Mouse (Mus musculus): Measurements from ENCODE around the gene Rbm8a. TPM values are rescaled to one million over a fixed set of nuclear protein-coding genes. Genes with fewer than 3 reads are reported as not detected.
A peak's percentile ranks its signal among the peaks of the same experiment; 100 is the strongest.

Gene Rbm8a
- polyA plus RNA-seq (2016; fragmentation: Nextera tagmentation; extraction: Ambion mirVana) = 92.6 and 104 TPM in 2 replicates

DNA sequence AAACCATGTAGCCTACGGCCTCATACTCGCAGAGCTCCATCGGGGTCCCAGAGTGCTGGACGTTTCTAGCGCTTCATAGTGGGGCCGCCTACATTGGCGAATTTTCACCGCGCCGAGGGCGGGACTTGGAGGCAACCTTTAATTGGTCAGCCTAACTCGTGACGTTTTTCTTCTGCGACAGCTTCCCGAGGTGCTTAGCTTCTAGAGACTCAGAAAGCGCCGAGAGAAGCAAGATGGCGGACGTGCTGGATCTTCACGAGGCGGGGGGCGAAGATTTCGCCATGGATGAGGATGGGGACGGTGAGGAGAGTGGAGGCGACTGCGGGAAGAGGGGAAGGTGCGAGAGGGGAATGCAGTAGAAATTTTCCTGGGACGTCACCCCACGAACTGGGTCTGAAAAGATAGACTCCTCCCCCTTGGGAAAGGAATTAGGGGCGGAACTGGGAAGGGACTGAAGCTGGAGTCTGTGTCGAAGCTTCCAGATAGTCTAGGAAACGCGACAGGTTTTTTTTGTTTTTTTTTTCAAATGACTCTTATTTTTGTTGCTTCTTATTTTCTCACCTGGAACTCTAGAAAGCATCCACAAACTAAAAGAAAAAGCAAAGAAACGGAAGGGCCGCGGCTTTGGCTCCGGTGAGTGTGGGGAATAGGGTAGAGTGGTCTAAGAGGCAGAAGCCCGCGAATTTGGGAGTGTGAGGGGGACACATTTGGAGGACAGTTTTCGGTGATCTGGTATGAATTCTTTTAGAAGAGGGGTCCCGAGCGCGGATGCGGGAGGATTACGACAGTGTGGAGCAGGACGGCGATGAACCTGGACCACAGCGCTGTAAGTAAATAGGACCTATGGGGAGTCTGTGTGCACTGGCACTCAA is at the start of gene Rbm8a:
Rbm8a (plus strand) TSS at position 205 of the 872 bp plus-strand sequence.
- Histone ChIP-seq H3K4me3 (peak within 1 kb of the TSS; percentile 84), H3K27me3 (replicated peaks) (no peaks in the 10 kb centered on the region), H3K9me3 (replicated peaks) (no peaks in the 10 kb centered on the region), H3K27ac (peak within 1 kb of the TSS; percentile 71), H3K36me3 (peaks cover 33% of the 10 kb centered on the region), H3K4me2 (peak within 1 kb of the TSS; percentile 71), H3K9ac (peak within 1 kb of the TSS; percentile 86), H3K4me1 (peaks cover 38% of the 10 kb centered on the region)
- under 1% methylated on average over 48 of the region's 48 CpGs for WGBS (ENCODE audit: insufficient replicate concordance)
- peak; percentile 94 for ATAC-seq

DNA sequence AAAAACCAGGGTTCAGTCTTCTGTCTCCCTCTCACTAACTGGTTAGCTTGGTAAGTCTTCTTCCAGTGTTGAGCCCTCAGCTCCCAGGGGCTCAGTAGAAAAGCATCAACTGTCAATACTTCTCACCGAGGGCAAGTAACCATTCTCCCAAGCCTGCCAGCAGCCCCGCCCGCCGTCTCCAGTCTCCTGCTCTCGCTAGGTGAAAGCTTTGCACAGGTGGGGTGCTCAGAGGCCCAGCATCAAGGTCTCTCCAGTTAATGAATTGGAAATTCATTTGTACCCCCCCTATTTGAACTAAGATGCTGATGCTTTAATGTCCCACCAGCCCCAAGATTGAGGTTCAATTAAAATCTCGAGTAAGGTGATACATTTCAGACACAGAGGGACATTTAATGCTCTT is 48.6 kb upstream of the Rbm8a start:
- Histone ChIP-seq H3K4me2 (no peak overlapping the region), H3K9me3 (replicated peaks) (no peaks in the 10 kb centered on the region), H3K36me3 (no peaks in the 10 kb centered on the region), H3K27me3 (replicated peaks) (no peaks in the 10 kb centered on the region), H3K4me1 (peaks cover 39% of the 10 kb centered on the region), H3K9ac (no peak overlapping the region), H3K4me3 (no peak overlapping the region), H3K27ac (no peak overlapping the region)
- no peak for ATAC-seq
- WGBS (ENCODE audit: insufficient replicate concordance) = 54% methylated on average over 6 of the region's 6 CpGs

DNA sequence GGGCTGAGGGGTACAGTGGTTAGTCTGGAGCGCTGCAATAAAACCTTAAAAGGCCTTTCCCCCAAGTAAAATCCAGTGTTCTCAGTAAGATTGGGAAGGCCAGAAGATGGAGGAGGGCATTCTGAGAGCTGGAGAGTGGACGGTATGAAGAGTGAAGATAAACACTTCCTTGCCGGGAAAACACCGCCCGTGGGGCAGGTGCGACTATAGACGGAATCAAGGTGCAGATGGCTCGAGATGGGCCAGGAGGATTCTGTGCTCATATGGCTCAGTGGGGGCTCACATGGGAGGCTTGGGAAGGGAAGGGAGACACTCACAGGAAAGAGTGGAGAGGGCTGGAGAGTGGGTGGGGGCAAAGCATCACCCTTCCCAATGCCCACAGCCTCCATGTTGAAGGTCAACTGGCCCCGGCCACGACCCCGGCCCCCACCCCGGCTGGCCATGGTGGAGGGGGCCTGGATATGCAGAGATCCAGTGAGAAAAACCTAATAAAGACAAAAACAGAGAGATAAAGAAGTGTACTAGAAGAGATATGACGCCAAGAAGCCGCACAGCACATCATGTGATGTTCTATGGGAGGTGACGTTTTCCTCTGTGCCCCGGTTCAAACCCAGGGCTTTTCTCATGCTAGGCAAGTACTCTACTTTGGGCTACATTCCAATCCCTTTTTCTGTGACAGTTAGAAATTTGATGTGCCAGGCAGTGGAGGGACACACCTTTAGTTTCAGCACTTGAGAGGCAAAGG is 47.8 kb upstream of the Rbm8a start:
- H3K27me3 ChIP-seq (replicated peaks) = no peaks in the 10 kb centered on the region
- H3K9me3 ChIP-seq (replicated peaks) = no peaks in the 10 kb centered on the region
- H3K4me3 ChIP-seq = no peak overlapping the region
- no peak overlapping the region for H3K4me2 ChIP-seq
- no peaks in the 10 kb centered on the region for H3K36me3 ChIP-seq
- no peak overlapping the region for H3K27ac ChIP-seq
- H3K4me1 ChIP-seq = peaks cover 31% of the 10 kb centered on the region
- 76% methylated on average over 16 of the region's 16 CpGs for WGBS (ENCODE audit: insufficient replicate concordance)
- no peak overlapping the region for H3K9ac ChIP-seq
- no peak for ATAC-seq

DNA sequence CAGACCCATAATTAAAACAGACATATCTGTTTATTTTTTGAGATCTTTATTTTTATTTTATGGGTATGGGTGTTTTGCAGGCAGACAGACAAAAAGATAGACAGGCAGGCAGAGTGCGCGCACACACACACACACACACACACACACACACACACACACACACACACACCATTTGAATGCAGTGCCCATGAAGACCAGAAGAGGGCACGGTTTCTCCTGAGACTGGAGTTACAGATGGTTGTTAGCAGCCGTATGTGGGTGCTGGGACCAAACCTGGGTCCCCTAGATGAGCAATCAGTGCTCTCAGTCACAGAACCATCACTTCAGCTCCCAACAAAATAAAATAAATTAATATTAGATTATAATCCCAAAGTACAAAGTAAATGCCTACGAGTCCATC is 46.3 kb upstream of the Rbm8a start:
- Histone ChIP-seq H3K9me3 (replicated peaks) (no peaks in the 10 kb centered on the region), H3K9ac (no peak overlapping the region), H3K4me2 (no peak overlapping the region), H3K4me3 (no peak overlapping the region), H3K27ac (no peak overlapping the region), H3K27me3 (replicated peaks) (no peaks in the 10 kb centered on the region), H3K4me1 (peaks cover 25% of the 10 kb centered on the region), H3K36me3 (no peaks in the 10 kb centered on the region)
- 83% methylated on average over 5 of the region's 5 CpGs for WGBS (ENCODE audit: insufficient replicate concordance)
- no peak for ATAC-seq

DNA sequence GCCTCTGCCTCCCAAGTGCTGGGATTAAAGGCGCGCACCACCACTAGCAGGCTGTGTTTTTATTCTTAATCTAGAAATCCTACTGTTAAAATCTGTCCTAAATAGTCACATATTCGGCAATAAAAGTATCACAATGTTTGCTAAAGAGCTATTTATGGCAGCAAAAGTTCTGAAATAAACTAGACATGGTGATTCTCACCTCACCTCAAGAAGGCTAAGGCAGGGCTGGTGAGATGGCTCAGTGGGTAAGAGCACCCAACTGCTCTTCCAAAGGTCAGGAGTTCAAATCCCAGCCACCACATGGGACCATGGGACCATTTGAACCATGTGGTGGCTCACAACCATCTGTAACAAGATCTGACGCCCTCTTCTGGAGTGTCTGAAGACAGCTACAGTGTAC is 39.1 kb upstream of the Rbm8a start:
- Histone ChIP-seq H3K4me1 (peaks cover 17% of the 10 kb centered on the region), H3K4me3 (no peak overlapping the region), H3K9me3 (replicated peaks) (no peaks in the 10 kb centered on the region), H3K4me2 (no peak overlapping the region), H3K9ac (no peak overlapping the region), H3K27me3 (replicated peaks) (peaks cover 11% of the 10 kb centered on the region), H3K27ac (no peak overlapping the region), H3K36me3 (0 out of 2 replicates have a peak, but pooled peaks cover 3% of the 10 kb centered on the region)
- ATAC-seq = no peak
- 67% methylated on average over 4 of the region's 4 CpGs for WGBS (ENCODE audit: insufficient replicate concordance)

DNA sequence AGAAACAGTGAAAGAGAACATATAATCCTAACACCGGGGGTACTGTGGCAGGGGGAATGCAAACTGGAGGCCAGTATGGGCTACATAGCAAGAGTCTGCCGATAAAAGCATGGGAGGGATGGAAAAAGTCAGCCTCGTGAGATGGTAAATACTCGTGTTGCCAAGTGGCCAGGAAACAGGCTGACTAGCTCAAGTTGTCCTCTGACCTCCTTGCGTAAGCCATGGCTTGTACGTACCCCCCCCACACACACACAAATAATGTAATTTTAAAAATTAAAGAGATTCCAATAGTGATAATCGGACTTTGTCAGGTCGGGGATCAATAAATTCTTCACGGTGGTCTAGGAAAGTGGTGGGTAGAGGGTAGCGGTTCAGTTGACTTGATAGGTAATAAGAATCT is 36.4 kb upstream of the Rbm8a start:
- WGBS (ENCODE audit: insufficient replicate concordance) = 1% methylated on average over 10 of the region's 10 CpGs
- Histone ChIP-seq H3K9me3 (replicated peaks) (no peaks in the 10 kb centered on the region), H3K4me1 (peaks cover 41% of the 10 kb centered on the region), H3K36me3 (0 out of 2 replicates have a peak, but pooled peaks cover 3% of the 10 kb centered on the region), H3K4me3 (peak overlapping the region; percentile 73), H3K27me3 (replicated peaks) (peaks cover 39% of the 10 kb centered on the region), H3K9ac (peak overlapping the region; percentile 81), H3K4me2 (peak overlapping the region; percentile 89), H3K27ac (peak overlapping the region; percentile 82)
- 0 out of 2 replicates have a peak, but pooled peaks have one; percentile 19 for ATAC-seq

DNA sequence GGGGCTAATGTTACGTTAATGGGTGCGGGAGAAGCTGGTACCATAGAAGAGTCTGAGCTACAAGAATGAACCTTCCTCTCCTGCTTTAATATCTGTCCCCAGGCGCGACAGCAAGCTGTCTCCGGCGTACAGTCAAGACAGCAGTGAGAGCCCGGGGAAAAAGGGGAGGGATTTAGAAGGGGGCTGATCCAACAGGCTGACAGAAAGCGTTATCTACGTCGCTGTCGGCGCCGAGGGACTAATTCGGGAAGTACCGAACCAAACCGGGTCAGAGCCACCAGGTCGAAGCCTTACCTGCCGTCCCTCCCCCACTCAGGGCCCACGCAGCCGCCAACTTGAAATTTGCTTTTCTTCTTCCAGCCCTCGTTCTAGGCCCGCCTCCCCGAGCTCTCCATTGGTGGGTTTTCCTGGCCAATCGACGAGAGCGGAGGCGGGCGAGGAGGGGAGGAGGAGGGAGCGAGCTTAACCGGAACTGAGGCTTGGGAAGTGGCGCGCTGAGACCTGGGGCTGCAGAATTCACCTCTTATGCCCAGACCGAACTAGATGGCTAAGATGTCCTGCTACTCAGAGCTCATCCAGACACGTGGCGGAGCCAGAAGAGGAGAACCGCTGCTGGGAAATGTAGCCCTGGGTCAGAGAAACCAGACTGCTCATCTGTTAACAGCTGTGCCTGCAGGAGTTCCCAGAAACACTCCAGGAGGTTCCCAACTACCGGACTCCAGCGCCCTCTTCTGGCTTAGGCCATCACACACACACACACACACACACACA is 35.8 kb upstream of the Rbm8a start, which contains the start of gene Polr3gl:
Polr3gl (minus strand) TSS at position 392 of the 771 bp plus-strand sequence.
- under 1% methylated on average over 37 of the region's 38 CpGs for WGBS (ENCODE audit: insufficient replicate concordance)
- Histone ChIP-seq H3K4me3 (peak within 1 kb of the TSS; percentile 73), H3K9ac (peak within 1 kb of the TSS; percentile 81)

DNA sequence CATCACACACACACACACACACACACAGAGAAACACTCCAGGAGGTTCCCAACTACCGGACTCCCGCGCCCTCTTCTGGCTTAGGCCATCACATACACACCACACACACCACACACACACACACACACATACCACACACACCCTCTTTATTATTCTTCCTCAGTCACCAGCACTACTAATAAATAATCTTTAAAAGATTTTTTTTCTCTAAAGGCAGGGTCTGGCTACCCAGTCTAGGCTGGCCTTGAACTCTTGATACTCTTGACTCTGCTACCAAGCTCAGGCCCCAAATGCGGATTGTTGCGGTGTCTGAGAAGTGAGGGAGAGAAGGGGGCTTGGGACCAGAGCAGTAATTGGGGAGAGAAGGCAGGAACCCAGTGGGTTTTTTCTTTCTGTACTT is 34.9 kb upstream of the Rbm8a start:
- no peak overlapping the region for H3K9ac ChIP-seq
- WGBS (ENCODE audit: insufficient replicate concordance) = 76% methylated on average over 5 of the region's 5 CpGs
- H3K9me3 ChIP-seq (replicated peaks) = no peaks in the 10 kb centered on the region
- H3K4me2 ChIP-seq = no peak overlapping the region
- peaks cover 42% of the 10 kb centered on the region for H3K4me1 ChIP-seq
- H3K27me3 ChIP-seq (replicated peaks) = peaks cover 53% of the 10 kb centered on the region
- no peak overlapping the region for H3K27ac ChIP-seq
- H3K4me3 ChIP-seq = no peak overlapping the region
- 0 out of 2 replicates have a peak, but pooled peaks cover 3% of the 10 kb centered on the region for H3K36me3 ChIP-seq
- no peak for ATAC-seq

More for the DNA sequence above, 35.8 kb upstream of the Rbm8a start, which contains the start of gene Polr3gl:
- H3K4me1 ChIP-seq = peaks cover 42% of the 10 kb centered on the region
- H3K27ac ChIP-seq = peak within 1 kb of the TSS; percentile 82
- H3K27me3 ChIP-seq (replicated peaks) = peaks cover 45% of the 10 kb centered on the region
- H3K9me3 ChIP-seq (replicated peaks) = no peaks in the 10 kb centered on the region
- 0 out of 2 replicates have a peak, but pooled peaks cover 3% of the 10 kb centered on the region for H3K36me3 ChIP-seq
- H3K4me2 ChIP-seq = peak within 1 kb of the TSS; percentile 89
- peak; percentile 94 for ATAC-seq

DNA sequence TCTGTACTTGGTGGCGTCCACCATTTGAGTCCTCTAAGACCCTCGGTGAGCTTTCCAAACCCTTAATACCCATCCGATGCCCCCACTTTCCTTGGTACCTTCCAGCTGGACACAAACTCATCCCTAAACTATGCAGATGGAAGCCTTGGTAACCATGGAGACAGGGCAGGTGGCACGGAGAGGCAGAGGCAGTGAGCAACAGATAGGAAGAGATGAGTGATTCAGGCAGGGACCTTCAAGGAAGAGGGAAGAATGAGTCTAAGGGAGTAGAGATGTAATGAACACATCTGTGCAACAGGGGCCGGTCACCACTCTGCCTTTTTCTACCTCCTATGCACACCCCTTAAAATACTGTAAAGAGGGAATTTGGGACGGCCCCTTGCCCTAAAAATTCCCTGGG is 34.1 kb upstream of the Rbm8a start:
- peaks cover 46% of the 10 kb centered on the region for H3K4me1 ChIP-seq
- H3K4me3 ChIP-seq = no peak overlapping the region
- H3K9ac ChIP-seq = no peak overlapping the region
- ATAC-seq = no peak
- peaks cover 61% of the 10 kb centered on the region for H3K27me3 ChIP-seq (replicated peaks)
- WGBS (ENCODE audit: insufficient replicate concordance) = 40% methylated on average over 6 of the region's 6 CpGs
- H3K4me2 ChIP-seq = no peak overlapping the region; the same call in 1 of the 2 replicates
- no peaks in the 10 kb centered on the region for H3K9me3 ChIP-seq (replicated peaks)
- no peak overlapping the region for H3K27ac ChIP-seq
- H3K36me3 ChIP-seq = no peaks in the 10 kb centered on the region

DNA sequence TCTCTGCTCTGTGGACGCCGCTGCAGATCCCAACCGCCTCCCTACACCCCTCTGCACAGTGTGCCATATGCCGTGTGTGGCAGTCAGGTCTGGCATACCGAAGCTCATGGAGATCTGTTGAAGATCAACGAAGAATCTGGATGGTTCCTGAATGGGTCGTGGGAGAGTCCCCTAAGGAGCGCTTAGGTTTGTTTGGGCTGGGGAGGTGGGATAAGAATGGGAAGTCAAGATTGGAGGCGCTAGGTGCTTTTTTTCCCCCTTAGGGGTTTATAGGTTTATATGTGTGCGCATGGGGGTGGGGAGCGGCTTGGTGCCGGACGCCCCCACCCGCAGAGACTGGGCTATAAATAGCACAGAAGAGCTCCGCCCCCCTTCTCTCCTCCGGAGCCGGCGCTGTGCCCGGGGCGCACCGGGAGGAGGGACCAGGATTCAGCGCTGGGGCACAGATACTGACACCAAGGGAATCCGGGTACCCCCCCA is 33.5 kb upstream of the Rbm8a start, which contains the start of gene Ankrd34a:
Ankrd34a (plus strand) TSS at position 409 of the 480 bp plus-strand sequence.
- ATAC-seq = no peak
- H3K27me3 ChIP-seq (replicated peaks) = peaks cover 68% of the 10 kb centered on the region
- H3K27ac ChIP-seq = no peak within 1 kb of the TSS
- peak within 1 kb of the TSS; percentile 69 for H3K4me2 ChIP-seq
- WGBS (ENCODE audit: insufficient replicate concordance) = 2% methylated on average over 23 of the region's 23 CpGs
- H3K9me3 ChIP-seq (replicated peaks) = no peaks in the 10 kb centered on the region
- peak within 1 kb of the TSS; percentile 9; the same call in 1 of the 2 replicates for H3K9ac ChIP-seq
- no peaks in the 10 kb centered on the region for H3K36me3 ChIP-seq
- peak within 1 kb of the TSS; percentile 44 for H3K4me3 ChIP-seq
- H3K4me1 ChIP-seq = peaks cover 52% of the 10 kb centered on the region

DNA sequence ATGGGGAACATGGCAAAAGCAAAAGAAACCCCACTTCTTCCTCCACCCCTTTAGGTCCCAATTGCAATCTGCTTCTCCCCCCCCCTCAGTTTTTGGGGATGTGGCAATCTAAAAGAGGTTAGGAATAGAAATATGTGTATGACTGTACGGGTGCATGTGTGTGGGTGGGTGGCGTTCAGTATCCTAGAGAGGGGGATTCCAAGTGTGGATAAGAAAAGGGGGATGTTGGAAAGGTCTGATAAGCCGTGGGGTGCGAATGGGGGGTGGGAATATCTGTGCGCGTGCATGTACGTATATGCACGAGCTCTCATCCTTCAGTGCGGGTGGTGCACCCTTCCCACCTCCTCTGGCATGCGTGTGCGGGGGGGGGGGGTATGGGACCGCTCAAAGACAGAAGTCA is 32.9 kb upstream of the Rbm8a start:
- Histone ChIP-seq H3K36me3 (no peaks in the 10 kb centered on the region), H3K4me3 (peak overlapping the region; percentile 44), H3K4me2 (peak overlapping the region; percentile 69), H3K9me3 (replicated peaks) (no peaks in the 10 kb centered on the region), H3K27me3 (replicated peaks) (peaks cover 73% of the 10 kb centered on the region), H3K9ac (no peak overlapping the region), H3K4me1 (peaks cover 56% of the 10 kb centered on the region), H3K27ac (no peak overlapping the region)
- 5% methylated on average over 11 of the region's 12 CpGs for WGBS (ENCODE audit: insufficient replicate concordance)
- no peak for ATAC-seq
